Mouse (Mus musculus): ENCODE measurements around the gene Ggta1. TPM values are rescaled to one million over a fixed set of nuclear protein-coding genes. Genes with fewer than 3 reads are reported as not detected.

Ggta1 gene
- polyA plus RNA-seq, 1 experiment, result 3.7 TPM

DNA sequence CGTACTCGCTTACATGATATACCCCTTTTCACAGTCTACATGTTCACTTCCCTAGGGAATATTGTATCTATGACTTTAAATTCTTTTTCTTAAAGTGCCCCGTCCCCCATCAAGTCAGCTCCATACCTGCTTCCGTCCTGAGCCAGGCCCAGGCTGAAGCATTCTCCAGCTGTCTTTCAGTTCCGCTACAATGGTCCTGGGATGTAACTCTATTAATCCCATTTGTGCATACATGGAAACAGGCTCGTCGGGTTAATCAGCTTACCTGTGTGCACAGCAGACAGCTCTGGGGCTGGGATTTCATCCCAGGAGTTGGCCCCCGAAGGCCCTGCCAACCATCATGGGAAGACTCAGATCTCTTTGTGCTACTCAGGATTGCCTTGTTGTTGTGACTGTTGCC is 32.2 kb downstream of the Ggta1 start:
- H3K27ac ChIP-seq (ENCODE audit: insufficient read depth, low read length), result no peak overlapping the region
- no peak overlapping the region for H3K4me3 ChIP-seq (ENCODE audit: insufficient read depth, low read length)
- TF ChIP-seq POLR2A (IDR thresholded peaks at IDR 0.05; ENCODE audit: extremely low read depth, insufficient read depth, low read length), result no peak
- TF ChIP-seq CTCF (IDR thresholded peaks at IDR 0.05; ENCODE audit: extremely low read depth, insufficient read depth, low read length), result no peak
- H3K4me1 ChIP-seq (ENCODE audit: control insufficient read depth, insufficient read depth, low read length), result no peaks in the 10 kb centered on the region

DNA sequence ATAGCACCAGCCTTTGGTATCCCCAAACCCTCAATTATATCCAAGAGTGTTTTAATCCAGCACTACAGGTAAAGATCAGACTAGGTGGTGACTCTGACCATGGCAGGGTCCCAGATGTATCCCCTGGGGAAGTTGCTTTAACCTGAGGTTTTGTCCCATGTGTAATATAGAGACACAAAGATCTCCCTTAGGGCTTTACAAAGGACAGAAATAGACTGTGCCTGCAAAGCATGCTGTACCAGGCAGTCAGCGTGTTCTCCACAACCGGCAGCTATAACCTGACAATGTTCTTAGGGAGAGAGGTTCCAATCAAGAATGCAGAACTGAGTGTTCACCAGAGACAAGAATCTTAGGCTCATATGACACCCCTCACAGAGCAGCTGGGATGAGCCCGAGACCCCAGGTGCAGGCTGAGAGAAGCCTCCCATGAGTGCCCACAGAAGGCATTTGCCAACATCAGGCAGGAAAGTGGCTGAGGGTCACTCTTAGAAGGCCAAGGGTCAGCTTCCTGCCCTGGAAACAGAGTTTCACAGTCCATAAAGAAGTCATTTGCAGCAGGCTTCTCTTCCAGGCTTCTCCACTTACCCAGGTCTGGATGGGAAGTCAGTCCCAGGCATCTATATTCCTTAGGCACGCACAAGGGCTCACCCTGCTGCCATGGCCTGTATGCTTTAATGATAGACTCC is 34.3 kb downstream of the Ggta1 start:
- Histone ChIP-seq H3K4me1 (ENCODE audit: control insufficient read depth, insufficient read depth, low read length) (no peaks in the 10 kb centered on the region), H3K27ac (ENCODE audit: insufficient read depth, low read length) (no peak overlapping the region), H3K4me3 (ENCODE audit: insufficient read depth, low read length) (no peak overlapping the region)
- TF ChIP-seq CTCF (IDR thresholded peaks at IDR 0.05; ENCODE audit: extremely low read depth, insufficient read depth, low read length) (no peak), POLR2A (IDR thresholded peaks at IDR 0.05; ENCODE audit: extremely low read depth, insufficient read depth, low read length) (no peak)

GRCm38 (mm10) chr2:35427559-35427958 is 35.5 kb downstream of the Ggta1 start:
- TF ChIP-seq POLR2A (IDR thresholded peaks at IDR 0.05; ENCODE audit: extremely low read depth, insufficient read depth, low read length) (no peak), CTCF (IDR thresholded peaks at IDR 0.05; ENCODE audit: extremely low read depth, insufficient read depth, low read length) (no peak)
- no peaks in the 10 kb centered on the region for H3K4me1 ChIP-seq (ENCODE audit: control insufficient read depth, insufficient read depth, low read length)
- H3K4me3 ChIP-seq (ENCODE audit: insufficient read depth, low read length), result no peak overlapping the region
- H3K27ac ChIP-seq (ENCODE audit: insufficient read depth, low read length), result no peak overlapping the region

GRCm38 (mm10) chr2:35423711-35424339 is 39.2 kb downstream of the Ggta1 start:
- H3K4me1 ChIP-seq (ENCODE audit: control insufficient read depth, insufficient read depth, low read length), result no peaks in the 10 kb centered on the region
- TF ChIP-seq CTCF (IDR thresholded peaks at IDR 0.05; ENCODE audit: extremely low read depth, insufficient read depth, low read length) (no peak), POLR2A (IDR thresholded peaks at IDR 0.05; ENCODE audit: extremely low read depth, insufficient read depth, low read length) (no peak)
- H3K27ac ChIP-seq (ENCODE audit: insufficient read depth, low read length), result no peak overlapping the region
- no peak overlapping the region for H3K4me3 ChIP-seq (ENCODE audit: insufficient read depth, low read length)

- Histone ChIP-seq H3K4me1 (ENCODE audit: control insufficient read depth, insufficient read depth, low read length) (no peaks in the 10 kb centered on the region), H3K4me3 (ENCODE audit: insufficient read depth, low read length) (no peak overlapping the region), H3K27ac (ENCODE audit: insufficient read depth, low read length) (no peak overlapping the region)
- TF ChIP-seq POLR2A (IDR thresholded peaks at IDR 0.05; ENCODE audit: extremely low read depth, insufficient read depth, low read length), result no peak
- no peak for TF ChIP-seq CTCF (IDR thresholded peaks at IDR 0.05; ENCODE audit: extremely low read depth, insufficient read depth, low read length)
These were observed 40.6 kb downstream of the Ggta1 start for GRCm38 (mm10) chr2:35422384-35422783.

DNA sequence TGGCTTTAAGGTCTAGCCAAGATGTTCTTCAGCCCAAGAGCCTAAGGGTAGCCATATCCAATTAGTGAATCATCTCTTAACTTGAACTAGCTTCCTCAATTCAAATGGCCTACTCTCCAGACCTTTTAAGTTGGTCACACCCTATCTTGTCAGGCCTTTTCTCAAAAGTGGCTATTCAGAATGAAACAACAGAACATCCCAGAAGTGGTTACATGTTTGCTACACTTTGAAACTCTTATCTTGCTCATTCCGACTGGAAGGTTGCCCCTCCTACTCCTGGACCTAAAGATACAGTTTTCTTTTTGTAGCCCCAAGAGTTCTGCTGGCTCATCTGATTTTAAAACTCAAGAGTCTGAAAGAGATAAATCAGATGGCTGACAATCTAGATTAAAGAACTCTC is 42.4 kb downstream of the Ggta1 start:
- no peak for TF ChIP-seq CTCF (IDR thresholded peaks at IDR 0.05; ENCODE audit: extremely low read depth, insufficient read depth, low read length)
- TF ChIP-seq POLR2A (IDR thresholded peaks at IDR 0.05; ENCODE audit: extremely low read depth, insufficient read depth, low read length), result no peak
- Histone ChIP-seq H3K27ac (ENCODE audit: insufficient read depth, low read length) (no peak overlapping the region), H3K4me1 (ENCODE audit: control insufficient read depth, insufficient read depth, low read length) (no peaks in the 10 kb centered on the region), H3K4me3 (ENCODE audit: insufficient read depth, low read length) (no peak overlapping the region)

- no peak for TF ChIP-seq CTCF (IDR thresholded peaks at IDR 0.05; ENCODE audit: extremely low read depth, insufficient read depth, low read length)
- no peak for TF ChIP-seq POLR2A (IDR thresholded peaks at IDR 0.05; ENCODE audit: extremely low read depth, insufficient read depth, low read length)
- Histone ChIP-seq H3K4me1 (ENCODE audit: control insufficient read depth, insufficient read depth, low read length) (no peaks in the 10 kb centered on the region), H3K4me3 (ENCODE audit: insufficient read depth, low read length) (no peak overlapping the region), H3K27ac (ENCODE audit: insufficient read depth, low read length) (no peak overlapping the region)
These were observed 43.4 kb downstream of the Ggta1 start for GRCm38 (mm10) chr2:35419671-35420070.

DNA sequence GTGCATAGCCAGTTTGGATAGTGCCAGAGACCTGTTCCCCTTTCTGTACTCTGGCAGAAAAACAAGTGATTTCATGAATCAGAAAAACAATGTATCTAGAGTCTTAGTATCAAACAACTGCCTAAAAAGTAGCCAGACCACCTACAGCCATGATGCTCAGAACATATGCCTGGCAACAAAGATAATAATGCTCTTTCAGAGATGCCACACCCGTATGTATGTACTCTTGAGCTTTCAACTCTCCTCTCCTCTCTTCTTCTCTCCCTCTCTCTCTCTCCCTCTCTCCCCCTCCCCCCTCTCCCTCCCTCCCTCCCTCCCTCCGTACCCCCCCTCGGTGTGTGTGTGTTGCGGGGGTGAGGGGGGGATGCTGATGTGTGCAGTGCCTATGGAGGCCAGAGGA is 43.8 kb downstream of the Ggta1 start:
- Histone ChIP-seq H3K4me1 (ENCODE audit: control insufficient read depth, insufficient read depth, low read length) (no peaks in the 10 kb centered on the region), H3K4me3 (ENCODE audit: insufficient read depth, low read length) (no peak overlapping the region), H3K27ac (ENCODE audit: insufficient read depth, low read length) (no peak overlapping the region)
- TF ChIP-seq POLR2A (IDR thresholded peaks at IDR 0.05; ENCODE audit: extremely low read depth, insufficient read depth, low read length) (no peak), CTCF (IDR thresholded peaks at IDR 0.05; ENCODE audit: extremely low read depth, insufficient read depth, low read length) (no peak)

DNA sequence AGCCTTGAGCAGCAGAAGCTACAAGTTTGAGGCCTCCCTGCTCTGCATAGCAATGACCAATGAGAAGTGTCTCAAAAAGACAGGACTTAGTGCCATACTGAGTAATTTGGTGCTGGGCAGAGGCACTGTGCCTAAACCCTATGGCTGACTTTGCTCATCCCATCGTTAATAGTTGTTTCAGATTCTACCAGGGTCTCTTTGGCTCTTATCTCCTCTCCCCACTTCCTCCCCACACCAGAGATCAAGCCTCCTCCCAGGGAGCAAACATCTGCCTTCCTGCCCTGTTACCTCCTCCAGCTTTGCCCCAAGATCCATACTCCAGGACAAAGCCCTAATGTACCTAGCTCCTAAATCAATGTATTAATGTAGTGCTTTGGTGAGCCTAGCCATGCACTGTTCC is 45.8 kb downstream of the Ggta1 start:
- Histone ChIP-seq H3K27ac (ENCODE audit: insufficient read depth, low read length) (no peak overlapping the region), H3K4me3 (ENCODE audit: insufficient read depth, low read length) (no peak overlapping the region), H3K4me1 (ENCODE audit: control insufficient read depth, insufficient read depth, low read length) (no peaks in the 10 kb centered on the region)
- TF ChIP-seq CTCF (IDR thresholded peaks at IDR 0.05; ENCODE audit: extremely low read depth, insufficient read depth, low read length) (no peak), POLR2A (IDR thresholded peaks at IDR 0.05; ENCODE audit: extremely low read depth, insufficient read depth, low read length) (no peak)

DNA sequence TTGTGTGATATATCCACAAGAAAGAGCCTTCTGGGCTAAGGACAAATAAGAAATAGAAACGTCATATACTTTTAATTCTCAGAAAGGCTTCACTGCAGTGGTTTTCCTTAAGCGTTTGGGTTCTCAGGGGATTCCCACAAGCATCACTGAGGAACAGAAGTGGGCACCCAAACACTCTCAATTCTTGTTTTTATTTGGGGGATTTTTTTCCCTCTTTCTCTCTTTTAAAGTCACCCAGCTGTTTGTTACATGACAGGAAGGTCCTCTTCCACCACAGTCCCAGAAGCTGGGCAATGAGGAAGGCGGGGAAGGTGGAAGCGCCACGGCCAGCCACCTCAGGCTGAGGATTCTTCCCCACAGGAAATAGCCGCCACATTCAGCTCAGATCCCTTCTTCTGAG is 46.6 kb downstream of the Ggta1 start:
- Histone ChIP-seq H3K4me3 (ENCODE audit: insufficient read depth, low read length) (no peak overlapping the region), H3K4me1 (ENCODE audit: control insufficient read depth, insufficient read depth, low read length) (no peaks in the 10 kb centered on the region), H3K27ac (ENCODE audit: insufficient read depth, low read length) (no peak overlapping the region)
- no peak for TF ChIP-seq CTCF (IDR thresholded peaks at IDR 0.05; ENCODE audit: extremely low read depth, insufficient read depth, low read length)
- no peak for TF ChIP-seq POLR2A (IDR thresholded peaks at IDR 0.05; ENCODE audit: extremely low read depth, insufficient read depth, low read length)
